Mouse (Mus musculus): Measurements from ENCODE around the gene Ap1m2.

Gene Ap1m2

GRCm38 (mm10) chr9:21312134-21312533 is at the start of gene Ap1m2:
Gene Ap1m2 (minus strand): TSS chr9:21312337.
- Histone ChIP-seq H3K36me3 (ENCODE audit: insufficient read depth, low read length) (no peaks in the 10 kb centered on the region), H3K4me1 (replicated peaks; ENCODE audit: low read depth, low read length) (peaks cover 70% of the 10 kb centered on the region), H3K9me3 (ENCODE audit: low read length) (no peaks in the 10 kb centered on the region), H3K4me3 (replicated peaks; ENCODE audit: low read length) (peak within 1 kb of the TSS; percentile 81), H3K27me3 (ENCODE audit: insufficient read depth, low read length) (peaks cover 18% of the 10 kb centered on the region)
- no peak for TF ChIP-seq POU5F1 (IDR thresholded peaks at IDR 0.05; ENCODE audit: borderline replicate concordance, low read length)

GRCm38 (mm10) chr9:21356981-21357718 is 45.0 kb upstream of the Ap1m2 start:
- H3K36me3 ChIP-seq (ENCODE audit: insufficient read depth, low read length): peaks cover 20% of the 10 kb centered on the region
- H3K4me1 ChIP-seq (replicated peaks; ENCODE audit: low read depth, low read length): peaks cover 31% of the 10 kb centered on the region
- no peaks in the 10 kb centered on the region for H3K9me3 ChIP-seq (ENCODE audit: low read length)
- no peak overlapping the region for H3K4me3 ChIP-seq (replicated peaks; ENCODE audit: low read length)
- TF ChIP-seq NANOG (IDR thresholded peaks at IDR 0.05; ENCODE audit: borderline replicate concordance, low read length) (no peak), POU5F1 (IDR thresholded peaks at IDR 0.05; ENCODE audit: borderline replicate concordance, low read length) (no peak), CTCF (conservative IDR thresholded peaks at IDR 0.05; ENCODE audit: low read length) (peak; percentile 98)
- peaks cover 4% of the 10 kb centered on the region for H3K27me3 ChIP-seq (ENCODE audit: insufficient read depth, low read length)

GRCm38 (mm10) chr9:21354796-21355195 is 42.7 kb upstream of the Ap1m2 start:
- TF ChIP-seq NANOG (IDR thresholded peaks at IDR 0.05; ENCODE audit: borderline replicate concordance, low read length) (no peak), CTCF (conservative IDR thresholded peaks at IDR 0.05; ENCODE audit: low read length) (no peak), POU5F1 (IDR thresholded peaks at IDR 0.05; ENCODE audit: borderline replicate concordance, low read length) (no peak)
- no peak overlapping the region for H3K4me3 ChIP-seq (replicated peaks; ENCODE audit: low read length)
- peaks cover 50% of the 10 kb centered on the region for H3K4me1 ChIP-seq (replicated peaks; ENCODE audit: low read depth, low read length)
- no peaks in the 10 kb centered on the region for H3K9me3 ChIP-seq (ENCODE audit: low read length)
- no peaks in the 10 kb centered on the region for H3K27me3 ChIP-seq (ENCODE audit: insufficient read depth, low read length)
- H3K36me3 ChIP-seq (ENCODE audit: insufficient read depth, low read length): peaks cover 37% of the 10 kb centered on the region

- peaks cover 56% of the 10 kb centered on the region for H3K4me1 ChIP-seq (replicated peaks; ENCODE audit: low read depth, low read length)
- H3K4me3 ChIP-seq (replicated peaks; ENCODE audit: low read length): peak overlapping the region; percentile 75
- H3K9me3 ChIP-seq (ENCODE audit: low read length): no peaks in the 10 kb centered on the region
- TF ChIP-seq POU5F1 (IDR thresholded peaks at IDR 0.05; ENCODE audit: borderline replicate concordance, low read length): no peak
- TF ChIP-seq CTCF (conservative IDR thresholded peaks at IDR 0.05; ENCODE audit: low read length): no peak
- no peak for TF ChIP-seq NANOG (IDR thresholded peaks at IDR 0.05; ENCODE audit: borderline replicate concordance, low read length)
- peaks cover 50% of the 10 kb centered on the region for H3K36me3 ChIP-seq (ENCODE audit: insufficient read depth, low read length)
- no peaks in the 10 kb centered on the region for H3K27me3 ChIP-seq (ENCODE audit: insufficient read depth, low read length)
Observed at GRCm38 (mm10) chr9:21353373-21353686, 41.2 kb upstream of the Ap1m2 start.

GRCm38 (mm10) chr9:21352463-21353372 is 40.6 kb upstream of the Ap1m2 start:
- H3K27me3 ChIP-seq (ENCODE audit: insufficient read depth, low read length): no peaks in the 10 kb centered on the region
- H3K9me3 ChIP-seq (ENCODE audit: low read length): no peaks in the 10 kb centered on the region
- no peak for TF ChIP-seq CTCF (conservative IDR thresholded peaks at IDR 0.05; ENCODE audit: low read length)
- no peak for TF ChIP-seq POU5F1 (IDR thresholded peaks at IDR 0.05; ENCODE audit: borderline replicate concordance, low read length)
- no peak for TF ChIP-seq NANOG (IDR thresholded peaks at IDR 0.05; ENCODE audit: borderline replicate concordance, low read length)
- H3K36me3 ChIP-seq (ENCODE audit: insufficient read depth, low read length): peaks cover 56% of the 10 kb centered on the region
- H3K4me3 ChIP-seq (replicated peaks; ENCODE audit: low read length): peak overlapping the region; percentile 75
- peaks cover 63% of the 10 kb centered on the region for H3K4me1 ChIP-seq (replicated peaks; ENCODE audit: low read depth, low read length)

GRCm38 (mm10) chr9:21351702-21352377 is 39.7 kb upstream of the Ap1m2 start:
- Histone ChIP-seq H3K4me3 (replicated peaks; ENCODE audit: low read length) (peak overlapping the region; percentile 75), H3K27me3 (ENCODE audit: insufficient read depth, low read length) (no peaks in the 10 kb centered on the region), H3K36me3 (ENCODE audit: insufficient read depth, low read length) (peaks cover 63% of the 10 kb centered on the region)

GRCm38 (mm10) chr9:21351178-21351577 is 39.0 kb upstream of the Ap1m2 start:
- H3K4me1 ChIP-seq (replicated peaks; ENCODE audit: low read depth, low read length): peaks cover 76% of the 10 kb centered on the region
- H3K4me3 ChIP-seq (replicated peaks; ENCODE audit: low read length): no peak overlapping the region
- no peaks in the 10 kb centered on the region for H3K9me3 ChIP-seq (ENCODE audit: low read length)
- no peak for TF ChIP-seq NANOG (IDR thresholded peaks at IDR 0.05; ENCODE audit: borderline replicate concordance, low read length)
- no peak for TF ChIP-seq CTCF (conservative IDR thresholded peaks at IDR 0.05; ENCODE audit: low read length)
- TF ChIP-seq POU5F1 (IDR thresholded peaks at IDR 0.05; ENCODE audit: borderline replicate concordance, low read length): no peak
- H3K36me3 ChIP-seq (ENCODE audit: insufficient read depth, low read length): peaks cover 63% of the 10 kb centered on the region
- H3K27me3 ChIP-seq (ENCODE audit: insufficient read depth, low read length): no peaks in the 10 kb centered on the region

More at GRCm38 (mm10) chr9:21351702-21352377, 39.7 kb upstream of the Ap1m2 start:
- no peak for TF ChIP-seq POU5F1 (IDR thresholded peaks at IDR 0.05; ENCODE audit: borderline replicate concordance, low read length)
- no peak for TF ChIP-seq CTCF (conservative IDR thresholded peaks at IDR 0.05; ENCODE audit: low read length)
- no peak for TF ChIP-seq NANOG (IDR thresholded peaks at IDR 0.05; ENCODE audit: borderline replicate concordance, low read length)
- no peaks in the 10 kb centered on the region for H3K9me3 ChIP-seq (ENCODE audit: low read length)
- peaks cover 71% of the 10 kb centered on the region for H3K4me1 ChIP-seq (replicated peaks; ENCODE audit: low read depth, low read length)

- H3K9me3 ChIP-seq (ENCODE audit: low read length): no peaks in the 10 kb centered on the region
- no peaks in the 10 kb centered on the region for H3K27me3 ChIP-seq (ENCODE audit: insufficient read depth, low read length)
- H3K36me3 ChIP-seq (ENCODE audit: insufficient read depth, low read length): peaks cover 72% of the 10 kb centered on the region
- H3K4me1 ChIP-seq (replicated peaks; ENCODE audit: low read depth, low read length): peaks cover 55% of the 10 kb centered on the region
- H3K4me3 ChIP-seq (replicated peaks; ENCODE audit: low read length): no peak overlapping the region
- TF ChIP-seq CTCF (conservative IDR thresholded peaks at IDR 0.05; ENCODE audit: low read length) (no peak), NANOG (IDR thresholded peaks at IDR 0.05; ENCODE audit: borderline replicate concordance, low read length) (no peak), POU5F1 (IDR thresholded peaks at IDR 0.05; ENCODE audit: borderline replicate concordance, low read length) (no peak)
Observed at GRCm38 (mm10) chr9:21348152-21348551, 36.0 kb upstream of the Ap1m2 start.

Measured in E14TG2a.4 (cell line).